Mouse (Mus musculus): ENCODE results near the gene Akt1. TPM values are rescaled to one million over a fixed set of nuclear protein-coding genes. Genes with fewer than 3 reads are reported as not detected.

Gene Akt1
- polyA plus RNA-seq, 1 experiment = 70.4 TPM

- Histone ChIP-seq H3K27ac (ENCODE audit: insufficient read depth, low read length) (no peak overlapping the region), H3K27me3 (ENCODE audit: control insufficient read depth, insufficient read depth, low read length, poor library complexity, severe bottlenecking) (no peaks in the 10 kb centered on the region), H3K9ac (ENCODE audit: low read depth, poor library complexity, severe bottlenecking) (no peak overlapping the region), H3K4me3 (ENCODE audit: low read depth, low read length) (no peak overlapping the region), H3K36me3 (ENCODE audit: control insufficient read depth, insufficient read depth, low read length, poor library complexity, severe bottlenecking) (peaks cover 9% of the 10 kb centered on the region), H3K4me1 (ENCODE audit: control insufficient read depth, insufficient read depth, low read length) (no peaks in the 10 kb centered on the region), H3K9me3 (replicated peaks; ENCODE audit: control insufficient read depth, insufficient read depth, low read length, poor library complexity, severe bottlenecking) (no peaks in the 10 kb centered on the region)
- no peak for TF ChIP-seq EP300 (IDR thresholded peaks at IDR 0.05; ENCODE audit: insufficient read depth, low read depth, low read length)
- TF ChIP-seq CTCF (IDR thresholded peaks at IDR 0.05; ENCODE audit: low read depth, low read length) = no peak
- no peak for TF ChIP-seq POLR2A (IDR thresholded peaks at IDR 0.05; ENCODE audit: insufficient read depth, low read length)
These were observed 31.6 kb downstream of the Akt1 start for GRCm38 (mm10) chr12:112643126-112643525.

DNA sequence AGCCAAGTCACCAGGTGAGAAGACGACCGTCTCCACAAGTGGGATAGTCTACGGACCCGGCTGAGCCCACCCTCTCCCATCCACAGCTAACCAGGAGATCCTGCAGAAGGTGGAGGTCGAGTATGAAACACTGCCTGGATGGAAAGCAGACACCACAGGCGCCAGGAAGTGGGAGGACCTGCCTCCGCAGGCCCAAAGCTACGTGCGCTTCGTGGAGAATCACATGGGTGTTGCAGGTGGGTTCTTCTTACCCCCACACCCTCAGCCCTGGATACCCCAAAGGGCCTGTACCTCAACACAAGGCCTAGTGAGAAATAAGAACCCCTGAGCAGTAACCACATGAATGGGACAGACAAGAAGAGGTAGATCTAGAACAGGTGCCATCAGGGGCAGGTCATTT, 35.2 kb downstream of the Akt1 start:
- TF ChIP-seq EP300 (IDR thresholded peaks at IDR 0.05; ENCODE audit: insufficient read depth, low read depth, low read length) (no peak), CTCF (IDR thresholded peaks at IDR 0.05; ENCODE audit: low read depth, low read length) (no peak), POLR2A (IDR thresholded peaks at IDR 0.05; ENCODE audit: insufficient read depth, low read length) (no peak)
- no peak overlapping the region for H3K27ac ChIP-seq (ENCODE audit: insufficient read depth, low read length)
- no peak overlapping the region for H3K4me3 ChIP-seq (ENCODE audit: low read depth, low read length)
- H3K4me1 ChIP-seq (ENCODE audit: control insufficient read depth, insufficient read depth, low read length) = no peaks in the 10 kb centered on the region
- H3K9ac ChIP-seq (ENCODE audit: low read depth, poor library complexity, severe bottlenecking) = no peak overlapping the region
- H3K27me3 ChIP-seq (ENCODE audit: control insufficient read depth, insufficient read depth, low read length, poor library complexity, severe bottlenecking) = no peaks in the 10 kb centered on the region
- H3K36me3 ChIP-seq (ENCODE audit: control insufficient read depth, insufficient read depth, low read length, poor library complexity, severe bottlenecking) = no peaks in the 10 kb centered on the region
- no peaks in the 10 kb centered on the region for H3K9me3 ChIP-seq (replicated peaks; ENCODE audit: control insufficient read depth, insufficient read depth, low read length, poor library complexity, severe bottlenecking)

- Histone ChIP-seq H3K9me3 (replicated peaks; ENCODE audit: control insufficient read depth, insufficient read depth, low read length, poor library complexity, severe bottlenecking) (no peaks in the 10 kb centered on the region), H3K4me3 (ENCODE audit: low read depth, low read length) (no peak overlapping the region), H3K27ac (ENCODE audit: insufficient read depth, low read length) (no peak overlapping the region), H3K36me3 (ENCODE audit: control insufficient read depth, insufficient read depth, low read length, poor library complexity, severe bottlenecking) (no peaks in the 10 kb centered on the region), H3K9ac (ENCODE audit: low read depth, poor library complexity, severe bottlenecking) (no peak overlapping the region), H3K27me3 (ENCODE audit: control insufficient read depth, insufficient read depth, low read length, poor library complexity, severe bottlenecking) (no peaks in the 10 kb centered on the region), H3K4me1 (ENCODE audit: control insufficient read depth, insufficient read depth, low read length) (peaks cover 5% of the 10 kb centered on the region)
- TF ChIP-seq CTCF (IDR thresholded peaks at IDR 0.05; ENCODE audit: low read depth, low read length) (peak; percentile 32), EP300 (IDR thresholded peaks at IDR 0.05; ENCODE audit: insufficient read depth, low read depth, low read length) (no peak)
These were observed 41.0 kb downstream of the Akt1 start for GRCm38 (mm10) chr12:112633686-112634085.

- H3K9me3 ChIP-seq (replicated peaks; ENCODE audit: control insufficient read depth, insufficient read depth, low read length, poor library complexity, severe bottlenecking) = no peaks in the 10 kb centered on the region
- peaks cover 5% of the 10 kb centered on the region for H3K4me1 ChIP-seq (ENCODE audit: control insufficient read depth, insufficient read depth, low read length)
- no peak overlapping the region for H3K27ac ChIP-seq (ENCODE audit: insufficient read depth, low read length)
- H3K9ac ChIP-seq (ENCODE audit: low read depth, poor library complexity, severe bottlenecking) = no peak overlapping the region
- H3K27me3 ChIP-seq (ENCODE audit: control insufficient read depth, insufficient read depth, low read length, poor library complexity, severe bottlenecking) = no peaks in the 10 kb centered on the region
- H3K4me3 ChIP-seq (ENCODE audit: low read depth, low read length) = no peak overlapping the region
- TF ChIP-seq EP300 (IDR thresholded peaks at IDR 0.05; ENCODE audit: insufficient read depth, low read depth, low read length) (no peak), CTCF (IDR thresholded peaks at IDR 0.05; ENCODE audit: low read depth, low read length) (no peak), POLR2A (IDR thresholded peaks at IDR 0.05; ENCODE audit: insufficient read depth, low read length) (no peak)
- no peaks in the 10 kb centered on the region for H3K36me3 ChIP-seq (ENCODE audit: control insufficient read depth, insufficient read depth, low read length, poor library complexity, severe bottlenecking)
These were observed 41.8 kb downstream of the Akt1 start for GRCm38 (mm10) chr12:112632907-112633306.

- Histone ChIP-seq H3K27ac (ENCODE audit: insufficient read depth, low read length) (no peak overlapping the region), H3K9ac (ENCODE audit: low read depth, poor library complexity, severe bottlenecking) (no peak overlapping the region), H3K36me3 (ENCODE audit: control insufficient read depth, insufficient read depth, low read length, poor library complexity, severe bottlenecking) (no peaks in the 10 kb centered on the region), H3K9me3 (replicated peaks; ENCODE audit: control insufficient read depth, insufficient read depth, low read length, poor library complexity, severe bottlenecking) (no peaks in the 10 kb centered on the region), H3K4me3 (ENCODE audit: low read depth, low read length) (no peak overlapping the region), H3K27me3 (ENCODE audit: control insufficient read depth, insufficient read depth, low read length, poor library complexity, severe bottlenecking) (no peaks in the 10 kb centered on the region), H3K4me1 (ENCODE audit: control insufficient read depth, insufficient read depth, low read length) (peaks cover 5% of the 10 kb centered on the region)
- TF ChIP-seq CTCF (IDR thresholded peaks at IDR 0.05; ENCODE audit: low read depth, low read length) (no peak), EP300 (IDR thresholded peaks at IDR 0.05; ENCODE audit: insufficient read depth, low read depth, low read length) (no peak), POLR2A (IDR thresholded peaks at IDR 0.05; ENCODE audit: insufficient read depth, low read length) (no peak)
These were observed 42.5 kb downstream of the Akt1 start for GRCm38 (mm10) chr12:112632084-112632777.

GRCm38 (mm10) chr12:112631472-112631871, 43.2 kb downstream of the Akt1 start:
- Histone ChIP-seq H3K27me3 (ENCODE audit: control insufficient read depth, insufficient read depth, low read length, poor library complexity, severe bottlenecking) (no peaks in the 10 kb centered on the region), H3K9ac (ENCODE audit: low read depth, poor library complexity, severe bottlenecking) (no peak overlapping the region), H3K9me3 (replicated peaks; ENCODE audit: control insufficient read depth, insufficient read depth, low read length, poor library complexity, severe bottlenecking) (no peaks in the 10 kb centered on the region), H3K4me3 (ENCODE audit: low read depth, low read length) (no peak overlapping the region), H3K27ac (ENCODE audit: insufficient read depth, low read length) (no peak overlapping the region), H3K36me3 (ENCODE audit: control insufficient read depth, insufficient read depth, low read length, poor library complexity, severe bottlenecking) (no peaks in the 10 kb centered on the region), H3K4me1 (ENCODE audit: control insufficient read depth, insufficient read depth, low read length) (peaks cover 5% of the 10 kb centered on the region)
- TF ChIP-seq CTCF (IDR thresholded peaks at IDR 0.05; ENCODE audit: low read depth, low read length) (no peak), POLR2A (IDR thresholded peaks at IDR 0.05; ENCODE audit: insufficient read depth, low read length) (no peak), EP300 (IDR thresholded peaks at IDR 0.05; ENCODE audit: insufficient read depth, low read depth, low read length) (no peak)

Data from ES-Bruce4 (cell line).